Mouse (Mus musculus) brain, embryonic 14.5 days (tissue): ENCODE measurements around the gene Lsm14b.

Experiments
- CTCF ChIP-seq: fragments of 200-500 bp; IDR thresholded peaks from 2 replicates; pipeline ENCODE4 v1.5.1; 2012; ENCODE audit warnings: inconsistent platforms, mild to moderate bottlenecking, moderate library complexity, borderline replicate concordance; ENCODE audit not compliant: insufficient read depth, insufficient read length; ENCODE audit errors: extremely low read depth
- POLR2A ChIP-seq: fragments of 200-500 bp; IDR thresholded peaks from 2 replicates; pipeline ENCODE4 v1.6.1; 2012; ENCODE audit warnings: mild to moderate bottlenecking, inconsistent platforms, borderline replicate concordance; ENCODE audit not compliant: poor library complexity, insufficient read depth, insufficient read length, severe bottlenecking; ENCODE audit errors: extremely low read depth

DNA sequence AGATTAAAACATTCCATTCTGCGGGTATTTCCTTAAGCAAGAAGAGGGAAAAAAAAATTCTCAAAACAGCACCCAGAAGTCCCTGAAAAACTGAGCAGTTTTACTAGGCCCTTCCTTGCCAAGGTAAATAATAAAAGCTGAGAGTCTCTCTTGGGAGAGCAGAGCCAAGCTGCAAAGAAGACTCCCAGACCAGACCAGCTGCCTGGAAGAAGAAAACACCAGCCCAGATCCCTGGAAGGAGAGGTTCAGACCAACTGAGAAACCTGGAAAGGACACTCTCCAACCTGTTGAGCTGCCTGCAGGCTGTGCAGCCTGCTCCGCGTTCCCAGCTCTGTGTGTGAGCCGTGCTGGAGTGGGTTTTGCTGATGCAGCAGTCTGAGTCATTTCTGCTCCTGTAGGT lies 7.2 kb upstream of the Lsm14b start:
- TF ChIP-seq CTCF (no peak), POLR2A (no peak)
